32 mouse cellular contexts compared by ENCODE assay signal in the genomic region with DNA sequence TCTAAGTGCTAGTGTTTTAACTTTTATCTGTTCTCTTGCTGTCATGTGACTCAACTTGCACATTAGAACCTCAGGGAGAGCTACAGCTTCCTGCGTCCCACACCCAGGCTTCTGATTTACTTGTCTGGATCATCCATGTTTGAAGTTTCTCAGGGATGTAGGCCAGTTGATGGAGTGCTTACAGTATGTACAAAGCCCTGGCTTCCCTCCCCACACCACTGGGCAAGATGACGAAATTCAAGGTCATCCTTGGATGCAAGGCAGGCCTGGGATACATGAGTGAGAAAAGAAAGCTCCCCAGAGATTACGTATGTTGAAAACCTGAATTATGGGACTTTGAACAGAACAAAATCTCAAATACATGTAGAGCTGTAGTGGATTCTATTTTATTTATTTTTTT. TPM values are rescaled to one million over a fixed set of nuclear protein-coding genes. Genes with fewer than 3 reads are reported as not detected.
DNase-seq lines count a peak whose midpoint lies in the region; ATAC-seq and TF ChIP-seq lines count a peak whose summit lies in the region.
"Had no signal": no experiment of that assay in that cellular context is flagged by ENCODE, and none has a peak within 500 bp of the region (broad histone marks: within the 10 kb centered on the region; RNA-seq: fewer than 3 reads in every experiment).

No protein-coding gene starts in this region.

- H3K4me2 ChIP-seq in liver, postnatal 0 days (ENCODE audit: low read depth, low read length), result no peak overlapping the region
- H3K4me2 ChIP-seq in kidney, embryonic 14.5 days (replicated peaks; ENCODE audit: low read depth, low read length), result no peak overlapping the region
- H3K4me2 ChIP-seq: forebrain, embryonic 13.5 days; heart, embryonic 12.5 days; heart, embryonic 15.5 days; hindbrain, embryonic 14.5 days had no signal

- no peak overlapping the region for H3K4me3 ChIP-seq in liver, adult 2 months (ENCODE audit: insufficient read depth, low read depth, low read length)
- no peak overlapping the region for H3K4me3 ChIP-seq in liver, postnatal 0 days (ENCODE audit: low read depth, low read length)
- H3K4me3 ChIP-seq in embryonic facial prominence, embryonic 10.5 days, result no peak overlapping the region
- no peak overlapping the region for H3K4me3 ChIP-seq in kidney, embryonic 14.5 days (ENCODE audit: low read length)
- H3K4me3 ChIP-seq: forebrain, embryonic 10.5 days; forebrain, embryonic 13.5 days; gastrocnemius, adult 2 months; heart, embryonic 12.5 days; heart, embryonic 15.5 days had no signal

- ATAC-seq in liver, postnatal 0 days, result no peak
- ATAC-seq in kidney, embryonic 14.5 days (ENCODE audit: low FRiP score, low TSS enrichment), result no peak
- ATAC-seq: forebrain, embryonic 13.5 days; forebrain, postnatal 0 days; hindbrain, postnatal 0 days; inflammation-experienced regulatory T-cells, adult 6 months; intestine, embryonic 16.5 days; Patski had no signal

- no peak overlapping the region for H3K9ac ChIP-seq in liver, adult 2 months (ENCODE audit: low read depth, low read length)
- no peak overlapping the region for H3K9ac ChIP-seq in liver, postnatal 0 days (replicated peaks)
- no peak overlapping the region for H3K9ac ChIP-seq in kidney, embryonic 14.5 days (ENCODE audit: low read depth, low read length)
- H3K9ac ChIP-seq: forebrain, embryonic 13.5 days; forebrain, postnatal 0 days; heart, embryonic 12.5 days; heart, embryonic 15.5 days; hindbrain, embryonic 14.5 days had no signal

- H3K27ac ChIP-seq in liver, adult 2 months (replicated peaks; ENCODE audit: insufficient read depth, low read depth, low read length), result no peak overlapping the region
- H3K27ac ChIP-seq in liver, postnatal 0 days (ENCODE audit: low read depth), result no peak overlapping the region
- no peak overlapping the region for H3K27ac ChIP-seq in embryonic facial prominence, embryonic 10.5 days (replicated peaks)
- no peak overlapping the region for H3K27ac ChIP-seq in kidney, embryonic 14.5 days (ENCODE audit: low read depth, low read length)
- H3K27ac ChIP-seq: forebrain, embryonic 10.5 days; forebrain, embryonic 13.5 days; gastrocnemius, adult 2 months; heart, embryonic 15.5 days; hindbrain, embryonic 14.5 days; hindbrain, postnatal 0 days had no signal

- no peak for TF ChIP-seq POLR2A in liver, adult 2 months (IDR thresholded peaks at IDR 0.05; ENCODE audit: extremely low read depth, insufficient read depth, low read length)

- WGBS in liver, adult 2 months, result 56% methylated on average over 3 of the region's 3 CpGs
- 79% methylated on average over 3 of the region's 3 CpGs for WGBS in liver, postnatal 0 days (ENCODE audit: insufficient replicate concordance)
- 92% methylated on average over 3 of the region's 3 CpGs for WGBS in embryonic facial prominence, embryonic 10.5 days
- 87% methylated on average over 3 of the region's 3 CpGs for WGBS in kidney, embryonic 14.5 days

- peaks cover 9% of the 10 kb centered on the region; the same call in 1 of the 2 replicates for H3K79me2 ChIP-seq in liver, adult 2 months (ENCODE audit: control insufficient read depth, insufficient read depth, low read length)

- H3K27me3 ChIP-seq in liver, adult 2 months (ENCODE audit: control insufficient read depth, insufficient read depth, low read length), result no peaks in the 10 kb centered on the region
- no peaks in the 10 kb centered on the region for H3K27me3 ChIP-seq in liver, postnatal 0 days (ENCODE audit: insufficient read depth, low read length)
- no peaks in the 10 kb centered on the region for H3K27me3 ChIP-seq in embryonic facial prominence, embryonic 10.5 days (replicated peaks; ENCODE audit: low read depth, poor library complexity, severe bottlenecking)
- H3K27me3 ChIP-seq in kidney, embryonic 14.5 days (ENCODE audit: control insufficient read depth, insufficient read depth, low read length), result no peaks in the 10 kb centered on the region
- H3K27me3 ChIP-seq: CH12.LX; forebrain, embryonic 13.5 days; heart, embryonic 12.5 days; heart, embryonic 15.5 days; Patski had no signal

- peak; percentile 52 for DNase-seq in adrenal gland, postnatal 14 days
- DNase-seq in adrenal gland, postnatal 25 days, result no peak
- DNase-seq in liver, adult 2 months (ENCODE audit: extremely low read depth, low read depth, low spot score), result peak; percentile 43
- DNase-seq in liver, postnatal 0 days, result no peak
- peak; percentile 35 for DNase-seq in MN1 (ENCODE audit: low spot score)
- no peak for DNase-seq in embryonic facial prominence, embryonic 10.5 days (ENCODE audit: low spot score)
- DNase-seq: cerebellum, adult 11-12 months; cerebellum, adult 8-10 months; cerebellum, postnatal 10 days; cerebellum, postnatal 36 days; embryo, embryonic 11 days; forebrain, postnatal 0 days; gastrocnemius, adult 2 months; gastrocnemius, postnatal 14 days; heart, adult 18-20 months; heart, postnatal 10 days; heart, postnatal 4 days; kidney, adult 18-20 months; kidney, adult 9 months had no signal

- H3K4me1 ChIP-seq in liver, adult 2 months (ENCODE audit: control insufficient read depth, insufficient read depth, low read length), result peaks cover 16% of the 10 kb centered on the region
- peaks cover 15% of the 10 kb centered on the region for H3K4me1 ChIP-seq in liver, postnatal 0 days (ENCODE audit: insufficient read depth)
- H3K4me1 ChIP-seq in embryonic facial prominence, embryonic 10.5 days, result peaks cover 26% of the 10 kb centered on the region
- peaks cover 7% of the 10 kb centered on the region for H3K4me1 ChIP-seq in kidney, embryonic 14.5 days (ENCODE audit: control insufficient read depth, insufficient read depth, low read length)

- TF ChIP-seq CTCF in liver, adult 2 months (IDR thresholded peaks at IDR 0.05; ENCODE audit: low read depth, low read length), result no peak
- TF ChIP-seq CTCF in liver, postnatal 0 days (IDR thresholded peaks at IDR 0.05; ENCODE audit: low read depth), result no peak

- H3K36me3 ChIP-seq in liver, adult 2 months (ENCODE audit: control insufficient read depth, insufficient read depth, low read length), result peaks cover 16% of the 10 kb centered on the region
- peaks cover 18% of the 10 kb centered on the region for H3K36me3 ChIP-seq in liver, postnatal 0 days (replicated peaks; ENCODE audit: insufficient read depth, low read length)
- H3K36me3 ChIP-seq in embryonic facial prominence, embryonic 10.5 days (replicated peaks), result peaks cover 56% of the 10 kb centered on the region
- H3K36me3 ChIP-seq in kidney, embryonic 14.5 days (ENCODE audit: control insufficient read depth, insufficient read depth, low read length), result peaks cover 16% of the 10 kb centered on the region; the same call in 1 of the 2 replicates

- H3K9me3 ChIP-seq in liver, postnatal 0 days (ENCODE audit: low read length), result no peaks in the 10 kb centered on the region
- no peaks in the 10 kb centered on the region for H3K9me3 ChIP-seq in embryonic facial prominence, embryonic 10.5 days
- H3K9me3 ChIP-seq in kidney, embryonic 14.5 days (ENCODE audit: control insufficient read depth, low read length), result no peaks in the 10 kb centered on the region
- H3K9me3 ChIP-seq: forebrain, embryonic 10.5 days; forebrain, embryonic 13.5 days; G1E; heart, embryonic 12.5 days; heart, embryonic 15.5 days had no signal

- TF ChIP-seq EP300 in liver, postnatal 0 days (IDR thresholded peaks at IDR 0.05; ENCODE audit: low read depth), result no peak

RNA-seq across cellular contexts. Expression of gene Zbtb24, which starts 2.6 kb away (rescaled TPM):
- 16.7 and 18.7 TPM in 2 replicates for total RNA-seq in adrenal gland, postnatal 14 days (2021)
- total RNA-seq in adrenal gland, postnatal 25 days (2021), result 21.8 and 26.0 TPM in 2 replicates
- total RNA-seq in liver, adult 2 months (2014; rRNA removed), result 10.6 and 11.1 TPM in 2 replicates
- polyA plus RNA-seq in liver, adult 2 months (2012; rRNA removed), result 7.6 and 10.5 TPM in 2 replicates
- polyA plus RNA-seq in liver, postnatal 0 days (2015; fragmentation: Nextera tagmentation; extraction: Ambion mirVana), result 3.9 and 4.7 TPM in 2 replicates
- 18.1 and 18.5 TPM in 2 replicates for polyA plus RNA-seq in embryonic facial prominence, embryonic 10.5 days (2016; fragmentation: Nextera tagmentation; extraction: Ambion mirVana)
- polyA plus RNA-seq in kidney, embryonic 14.5 days (2014; fragmentation: Nextera tagmentation; extraction: Ambion mirVana), result 13.5 and 19.2 TPM in 2 replicates

RNA-seq across cellular contexts. Expression of gene Mical1, which starts 23.3 kb away (rescaled TPM):
- 8.6 and 20.7 TPM in 2 replicates for total RNA-seq in adrenal gland, postnatal 14 days (2021)
- 10.4 and 11.8 TPM in 2 replicates for total RNA-seq in adrenal gland, postnatal 25 days (2021)
- total RNA-seq in liver, adult 2 months (2014; rRNA removed), result 0.55 and 0.94 TPM in 2 replicates
- 0.82 and 3.7 TPM in 2 replicates for polyA plus RNA-seq in liver, adult 2 months (2012; rRNA removed)
- polyA plus RNA-seq in liver, postnatal 0 days (2015; fragmentation: Nextera tagmentation; extraction: Ambion mirVana), result 4.3 TPM in 2 replicates
- 44.5 and 48.0 TPM in 2 replicates for polyA plus RNA-seq in embryonic facial prominence, embryonic 10.5 days (2016; fragmentation: Nextera tagmentation; extraction: Ambion mirVana)
- polyA plus RNA-seq in kidney, embryonic 14.5 days (2014; fragmentation: Nextera tagmentation; extraction: Ambion mirVana), result 22.8 and 33.6 TPM in 2 replicates

RNA-seq across cellular contexts. Expression of gene Smpd2, which starts 37.4 kb away (rescaled TPM):
- total RNA-seq in adrenal gland, postnatal 14 days (2021), result 23.5 and 25.0 TPM in 2 replicates
- total RNA-seq in adrenal gland, postnatal 25 days (2021), result 27.2 and 36.3 TPM in 2 replicates
- 29.3 and 30.8 TPM in 2 replicates for total RNA-seq in liver, adult 2 months (2014; rRNA removed)
- polyA plus RNA-seq in liver, adult 2 months (2012; rRNA removed), result 47.6 and 51.5 TPM in 2 replicates
- polyA plus RNA-seq in liver, postnatal 0 days (2015; fragmentation: Nextera tagmentation; extraction: Ambion mirVana), result 17.9 and 19.7 TPM in 2 replicates
- polyA plus RNA-seq in embryonic facial prominence, embryonic 10.5 days (2016; fragmentation: Nextera tagmentation; extraction: Ambion mirVana), result 61.2 and 65.7 TPM in 2 replicates
- 53.8 and 59.2 TPM in 2 replicates for polyA plus RNA-seq in kidney, embryonic 14.5 days (2014; fragmentation: Nextera tagmentation; extraction: Ambion mirVana)

RNA-seq across cellular contexts. Expression of gene Ppil6, which starts 37.4 kb away (rescaled TPM):
- total RNA-seq in adrenal gland, postnatal 14 days (2021), result 1.0 and 1.1 TPM in 2 replicates
- total RNA-seq in adrenal gland, postnatal 25 days (2021), result 1.7 TPM in 1 of 2 replicates, not detected in the other
- total RNA-seq in liver, adult 2 months (2014; rRNA removed), result 0.94 and 1.1 TPM in 2 replicates
- 0.09 and 0.26 TPM in 2 replicates for polyA plus RNA-seq in liver, adult 2 months (2012; rRNA removed)
- polyA plus RNA-seq in liver, postnatal 0 days (2015; fragmentation: Nextera tagmentation; extraction: Ambion mirVana), result 0.22 and 0.25 TPM in 2 replicates
- 0.80 and 0.93 TPM in 2 replicates for polyA plus RNA-seq in embryonic facial prominence, embryonic 10.5 days (2016; fragmentation: Nextera tagmentation; extraction: Ambion mirVana)
- 1.2 and 3.1 TPM in 2 replicates for polyA plus RNA-seq in kidney, embryonic 14.5 days (2014; fragmentation: Nextera tagmentation; extraction: Ambion mirVana)
- total RNA-seq: CH12.LX; gastrocnemius, adult 2 months; gastrocnemius, postnatal 14 days; gastrocnemius, postnatal 4 days had no signal
- polyA plus RNA-seq: inflammation-experienced regulatory T-cells, adult 6 months had no signal

Comparison
In these comparisons a context has a peak if more than half of its experiments do, and no peak if none do; other contexts are left out.
1. DNase-seq: peak in adrenal gland, postnatal 14 days (single experiment), liver, adult 2 months (single experiment) and MN1 (single experiment); none in adrenal gland, postnatal 25 days (single experiment), liver, postnatal 0 days (single experiment) and embryonic facial prominence, embryonic 10.5 days (single experiment).